Mouse (Mus musculus) adipocyte (in vitro differentiated cells): Measurements from ENCODE around the gene Pglyrp1.
"Not testable (repeated sequence)": the region's sequence is repeated elsewhere in the genome, so short reads cannot be mapped to it uniquely, and the experiment has no call there.

ENCODE experiments used
- DNase-seq: peaks from one replicate; pipeline ENCODE4 v3.0.0-alpha.2; 2016; ENCODE audit warnings: low spot score

The Pglyrp1 gene

GRCm38 (mm10) chr7:18871031-18871430 lies at the start of gene Pglyrp1:
Gene Pglyrp1, plus strand, starts transcription at chr7:18871331.
- DNase-seq = not testable (repeated sequence)

- no peak for DNase-seq
Measured at GRCm38 (mm10) chr7:18821507-18821906, 49.6 kb upstream of the Pglyrp1 start, which contains the start of gene Psg17. Gene Psg17, minus strand, starts transcription at chr7:18821607.

GRCm38 (mm10) chr7:18827792-18828546 lies 43.2 kb upstream of the Pglyrp1 start:
- DNase-seq = no peak

- no peak for DNase-seq
Measured at GRCm38 (mm10) chr7:18828592-18828991, 42.5 kb upstream of the Pglyrp1 start.

GRCm38 (mm10) chr7:18829545-18829944 lies 41.6 kb upstream of the Pglyrp1 start:
- no peak for DNase-seq

GRCm38 (mm10) chr7:18832298-18832697 lies 38.8 kb upstream of the Pglyrp1 start:
- no peak for DNase-seq

- DNase-seq = no peak
Measured at GRCm38 (mm10) chr7:18839865-18840264, 31.3 kb upstream of the Pglyrp1 start, which contains the start of gene Mill2. Gene Mill2, plus strand, starts transcription at chr7:18839966.

- DNase-seq = peak; percentile 2
Measured at GRCm38 (mm10) chr7:18840386-18841173, 30.6 kb upstream of the Pglyrp1 start.

- DNase-seq = no peak
Measured at GRCm38 (mm10) chr7:18841174-18841567, 30.0 kb upstream of the Pglyrp1 start.

GRCm38 (mm10) chr7:18844811-18845210 lies 26.3 kb upstream of the Pglyrp1 start:
- DNase-seq = no peak

GRCm38 (mm10) chr7:18848395-18848794 lies 22.7 kb upstream of the Pglyrp1 start:
- no peak for DNase-seq

GRCm38 (mm10) chr7:18858310-18858916 lies 12.7 kb upstream of the Pglyrp1 start:
- no peak for DNase-seq

GRCm38 (mm10) chr7:18862801-18863200 lies 8.3 kb upstream of the Pglyrp1 start:
- no peak for DNase-seq

GRCm38 (mm10) chr7:18868491-18868890 lies 2.6 kb upstream of the Pglyrp1 start:
- no peak for DNase-seq

GRCm38 (mm10) chr7:18872014-18872802 lies 1.1 kb downstream of the Pglyrp1 start:
- no peak for DNase-seq

GRCm38 (mm10) chr7:18872816-18873215 lies 1.7 kb downstream of the Pglyrp1 start:
- DNase-seq = no peak

- DNase-seq = peak; percentile 75
Measured at GRCm38 (mm10) chr7:18873253-18873652, 2.1 kb downstream of the Pglyrp1 start.

GRCm38 (mm10) chr7:18875372-18875771 lies 4.2 kb downstream of the Pglyrp1 start:
- DNase-seq = no peak

- no peak for DNase-seq
Measured at GRCm38 (mm10) chr7:18878691-18879090, 7.6 kb downstream of the Pglyrp1 start.

- no peak for DNase-seq
Measured at GRCm38 (mm10) chr7:18883991-18884744, 13.0 kb downstream of the Pglyrp1 start.
